Mouse (Mus musculus): ENCODE data around the gene Smim4.

GRCm38 (mm10) chr14:31132031-31132430 is 3.3 kb upstream of the Smim4 start:
- TF ChIP-seq GATA1 (IDR thresholded peaks at IDR 0.05; ENCODE audit: borderline replicate concordance, low read length) (no peak), FLI1 (IDR thresholded peaks at IDR 0.05; ENCODE audit: low read length) (no peak)

Data from megakaryocyte, embryonic 14.5 days (primary cell).